Mouse (Mus musculus): ENCODE results near the gene Ahnak. TPM values are rescaled to one million over a fixed set of nuclear protein-coding genes. Genes with fewer than 3 reads are reported as not detected.
"Not testable (repeated sequence)": the region's sequence is repeated elsewhere in the genome, so short reads cannot be mapped to it uniquely, and the experiment has no call there.

Gene Ahnak
- total RNA-seq, 2 experiments from 2014 or later = 283 to 326 TPM

GRCm38 (mm10) chr19:8966590-8967372, 22.3 kb upstream of the Ahnak start, which contains the start of gene Eef1g:
Gene Eef1g, plus strand, starts transcription at chr19:8967041.
- peak; percentile 100 for DNase-seq (ENCODE audit: low spot score)
- intact Hi-C loops (cut with DNase I) = loop anchor here (2.0 kb wide), 1 partner anchor 68 kb away; the partner anchor contains the start of gene Ganab

GRCm38 (mm10) chr19:8967373-8967743, 21.7 kb upstream of the Ahnak start:
- DNase-seq (ENCODE audit: low spot score) = no peak
- intact Hi-C loops (cut with DNase I) = loop anchor here (2.0 kb wide), 1 partner anchor 69 kb away; the partner anchor contains the start of gene Ganab

- intact Hi-C loops (cut with DNase I) = loop anchor here (2.0 kb wide), 1 partner anchor 69 kb away; the partner anchor contains the start of gene Ganab
- DNase-seq (ENCODE audit: low spot score) = no peak
These were observed 21.2 kb upstream of the Ahnak start for GRCm38 (mm10) chr19:8967893-8968292.

- intact Hi-C loops (cut with DNase I) = not testable (repeated sequence)
These were observed 16.6 kb upstream of the Ahnak start for GRCm38 (mm10) chr19:8972491-8972890.

GRCm38 (mm10) chr19:8974638-8975037, 14.4 kb upstream of the Ahnak start:
- intact Hi-C loops (cut with DNase I) = no loop called here
- DNase-seq (ENCODE audit: low spot score) = no peak

More at GRCm38 (mm10) chr19:8972491-8972890, 16.6 kb upstream of the Ahnak start:
- not testable (repeated sequence) for DNase-seq (ENCODE audit: low spot score)

- intact Hi-C loops (cut with DNase I) = no loop called here
- no peak for DNase-seq (ENCODE audit: low spot score)
These were observed 13.6 kb upstream of the Ahnak start for GRCm38 (mm10) chr19:8975491-8975890.

GRCm38 (mm10) chr19:8976535-8976934, 12.5 kb upstream of the Ahnak start:
- intact Hi-C loops (cut with DNase I) = loop anchor here (1.0 to 2.0 kb wide), 2 partner anchors 106 to 132 kb away; no protein-coding TSS in a partner anchor

GRCm38 (mm10) chr19:8980771-8981170, 8.3 kb upstream of the Ahnak start:
- intact Hi-C loops (cut with DNase I) = no loop called here
- no peak for DNase-seq (ENCODE audit: low spot score)

More at GRCm38 (mm10) chr19:8976535-8976934, 12.5 kb upstream of the Ahnak start:
- DNase-seq (ENCODE audit: low spot score) = no peak

GRCm38 (mm10) chr19:8981450-8982168, 7.5 kb upstream of the Ahnak start:
- DNase-seq (ENCODE audit: low spot score) = no peak
- intact Hi-C loops (cut with DNase I) = no loop called here

GRCm38 (mm10) chr19:8982303-8983149, 6.6 kb upstream of the Ahnak start:
- intact Hi-C loops (cut with DNase I) = no loop called here
- no peak for DNase-seq (ENCODE audit: low spot score)

GRCm38 (mm10) chr19:8983150-8983650, 5.9 kb upstream of the Ahnak start:
- peak; percentile 50 for DNase-seq (ENCODE audit: low spot score)
- intact Hi-C loops (cut with DNase I) = no loop called here

GRCm38 (mm10) chr19:8984255-8984868, 4.7 kb upstream of the Ahnak start:
- intact Hi-C loops (cut with DNase I) = no loop called here
- DNase-seq (ENCODE audit: low spot score) = peak; percentile 67

- intact Hi-C loops (cut with DNase I) = no loop called here
- DNase-seq (ENCODE audit: low spot score) = no peak
These were observed 3.2 kb upstream of the Ahnak start for GRCm38 (mm10) chr19:8985891-8986290.

GRCm38 (mm10) chr19:8987816-8988215, 1.3 kb upstream of the Ahnak start:
- no peak for DNase-seq (ENCODE audit: low spot score)
- intact Hi-C loops (cut with DNase I) = no loop called here

- no peak for DNase-seq (ENCODE audit: low spot score)
- intact Hi-C loops (cut with DNase I) = no loop called here
These were observed 578 bp upstream of the Ahnak start for GRCm38 (mm10) chr19:8988346-8989065.

- intact Hi-C loops (cut with DNase I) = no loop called here
- peak; percentile 90 for DNase-seq (ENCODE audit: low spot score)
These were observed 715 bp downstream of the Ahnak start for GRCm38 (mm10) chr19:8989567-8990431.

- intact Hi-C loops (cut with DNase I) = no loop called here
- DNase-seq (ENCODE audit: low spot score) = no peak
These were observed 1.5 kb downstream of the Ahnak start for GRCm38 (mm10) chr19:8990432-8991102.

Data from heart, postnatal 25 days (tissue).